Mouse (Mus musculus) heart, postnatal 0 days (tissue): ENCODE results near the gene Tmem218. TPM values are rescaled to one million over a fixed set of nuclear protein-coding genes. Genes with fewer than 3 reads are reported as not detected.

ENCODE experiments used
- ATAC-seq: fragments of 200-750 bp; cut with Nextera tagmentation; 2 replicates; pipeline ENCODE4 v1.8.0; 2017; ENCODE audit warnings: low read depth, moderate number of reproducible peaks, moderate library complexity; ENCODE audit not compliant: insufficient read depth
- DNase-seq: peaks from one replicate; pipeline ENCODE4 v3.0.0-alpha.2; 2016; ENCODE audit warnings: low spot score
- H3K27ac ChIP-seq: fragments of 300-500 bp; sonication (generic); 2 replicates; pipeline ENCODE4 v1.5.1; 2014; ENCODE audit warnings: low read depth, mild to moderate bottlenecking
- H3K27me3 ChIP-seq: fragments of 300-500 bp; sonication (generic); 2 replicates; pipeline ENCODE4 v1.6.1; 2014; ENCODE audit warnings: low read length, mixed read lengths; ENCODE audit not compliant: control insufficient read depth, insufficient read depth
- H3K36me3 ChIP-seq: fragments of 300-500 bp; sonication (generic); replicated peaks from 2 replicates; pipeline ENCODE4 v1.6.1; 2014; ENCODE audit warnings: low read length, mixed read lengths; ENCODE audit not compliant: control insufficient read depth, insufficient read depth
- H3K4me1 ChIP-seq: fragments of 300-500 bp; sonication (generic); 2 replicates; pipeline ENCODE4 v1.6.1; 2014; ENCODE audit warnings: antibody characterized with exemption; ENCODE audit not compliant: control insufficient read depth, insufficient read depth
- H3K4me2 ChIP-seq: fragments of 300-500 bp; sonication (generic); 2 replicates; pipeline ENCODE4 v1.6.1; 2014; ENCODE audit warnings: low read depth, mild to moderate bottlenecking, low read length, moderate library complexity
- H3K4me3 ChIP-seq: fragments of 300-500 bp; sonication (generic); 2 replicates; pipeline ENCODE4 v1.5.1; 2014; ENCODE audit warnings: low read depth, low read length
- H3K9ac ChIP-seq: fragments of 300-500 bp; sonication (generic); replicated peaks from 2 replicates; pipeline ENCODE4 v1.6.1; 2014; ENCODE audit warnings: low read depth, low read length, mixed read lengths
- H3K9me3 ChIP-seq: fragments of 300-500 bp; sonication (generic); replicated peaks from 2 replicates; pipeline ENCODE4 v1.6.1; 2016; ENCODE audit warnings: low read length; ENCODE audit not compliant: control insufficient read depth
- CTCF ChIP-seq: IDR thresholded peaks from 2 replicates; pipeline ENCODE4 v1.5.1; 2016; ENCODE audit warnings: antibody characterized with exemption, control low read depth, low read depth
- EP300 ChIP-seq: IDR thresholded peaks from 2 replicates; pipeline ENCODE4 v1.6.1; 2016; ENCODE audit warnings: antibody characterized with exemption, low read depth
- WGBS: fragments of 180-500 bp; shearing (Covaris S2); extraction: QIAGEN DNeasy Blood & Tissue Kit; methylation state at CpG from one replicate; pipeline ENCODE4 v1.1.7; 2014; 5-methylcytosine and 5-hydroxymethylcytosine counted together
- polyA plus RNA-seq: library from polyadenylated mRNA; unstranded; fragments of >200 nt; fragmentation: Nextera tagmentation; extraction: Ambion mirVana; gene quantifications from 2 replicates; pipeline ENCODE4 v1.2.1, GENCODE M21; 2015
- total RNA-seq: library from RNA; depleted of rRNA; stranded (reverse); fragments of >200 nt; gene quantifications from 2 replicates; pipeline ENCODE4 v1.2.3, GENCODE M21; 2014; ENCODE audit warnings: low replicate concordance; rRNA removed

Gene Tmem218
- total and polyA plus RNA-seq, 2 experiments from 2014 or later: 8.2 to 13.7 TPM

GRCm38 (mm10) chr9:37255149-37255888 is 47.3 kb downstream of the Tmem218 start, which contains the start of gene Slc37a2:
TSS of gene Slc37a2 (minus strand) at chr9:37255738.
- Histone ChIP-seq H3K27me3 (no peaks in the 10 kb centered on the region), H3K4me2 (peak within 1 kb of the TSS; percentile 92), H3K36me3 (no peaks in the 10 kb centered on the region), H3K4me3 (peak within 1 kb of the TSS; percentile 53), H3K9me3 (no peaks in the 10 kb centered on the region), H3K27ac (peak within 1 kb of the TSS; percentile 62; the same call in 1 of the 2 replicates), H3K4me1 (peaks cover 5% of the 10 kb centered on the region; the same call in 1 of the 2 replicates), H3K9ac (peak within 1 kb of the TSS; percentile 39; the same call in 1 of the 2 replicates)
- TF ChIP-seq CTCF (no peak), EP300 (no peak)
- WGBS: 2% methylated on average over 38 of the region's 38 CpGs
- peak; percentile 90 for ATAC-seq
- peak; percentile 64 for DNase-seq

GRCm38 (mm10) chr9:37255889-37256225 is 47.8 kb downstream of the Tmem218 start:
- peak overlapping the region; percentile 62; the same call in 1 of the 2 replicates for H3K27ac ChIP-seq
- ATAC-seq (peak; percentile 66; the same call in 1 of the 2 replicates), DNase-seq (peak; percentile 83)
- TF ChIP-seq CTCF (peak; percentile 80), EP300 (no peak)
- H3K4me1 ChIP-seq: peaks cover 5% of the 10 kb centered on the region; the same call in 1 of the 2 replicates
- 28% methylated on average over 7 of the region's 7 CpGs for WGBS
- peak overlapping the region; percentile 39; the same call in 1 of the 2 replicates for H3K9ac ChIP-seq
- no peaks in the 10 kb centered on the region for H3K36me3 ChIP-seq
- H3K27me3 ChIP-seq: no peaks in the 10 kb centered on the region
- H3K9me3 ChIP-seq: no peaks in the 10 kb centered on the region
- H3K4me3 ChIP-seq: peak overlapping the region; percentile 53
- H3K4me2 ChIP-seq: peak overlapping the region; percentile 92

- 85% methylated on average over 2 of the region's 2 CpGs for WGBS
- H3K27ac ChIP-seq: no peak overlapping the region
- no peaks in the 10 kb centered on the region for H3K9me3 ChIP-seq
- H3K36me3 ChIP-seq: no peaks in the 10 kb centered on the region
- H3K9ac ChIP-seq: no peak overlapping the region
- H3K4me1 ChIP-seq: no peaks in the 10 kb centered on the region
- no peak overlapping the region for H3K4me2 ChIP-seq
- ATAC-seq (no peak), DNase-seq (no peak)
- no peaks in the 10 kb centered on the region for H3K27me3 ChIP-seq
- no peak for TF ChIP-seq EP300
- no peak for TF ChIP-seq CTCF
- no peak overlapping the region for H3K4me3 ChIP-seq
Observed at GRCm38 (mm10) chr9:37266622-37267021, 58.6 kb downstream of the Tmem218 start.

Other genes with a start within 250 kb of the Tmem218 start
- 0.54 and 7.3 TPM in 2 replicates for gene Pknox2, start 60.8 kb upstream of the Tmem218 start, total RNA-seq
- 2.0 and 2.4 TPM in 2 replicates for gene Pknox2, start 60.8 kb upstream of the Tmem218 start, polyA plus RNA-seq
- 0.92 and 3.7 TPM in 2 replicates for gene Slc37a2, start 47.5 kb downstream of the Tmem218 start, total RNA-seq
- gene Slc37a2, start 47.5 kb downstream of the Tmem218 start, polyA plus RNA-seq: 1.2 and 1.4 TPM in 2 replicates
- gene Ccdc15, start 140.2 kb downstream of the Tmem218 start, total RNA-seq: 0.99 and 4.4 TPM in 2 replicates
- 2.5 and 2.7 TPM in 2 replicates for gene Ccdc15, start 140.2 kb downstream of the Tmem218 start, polyA plus RNA-seq
- gene Hepacam, start 159.1 kb downstream of the Tmem218 start, total RNA-seq: 0.04 TPM in 1 of 2 replicates, not detected in the other
- gene Hepacam, start 159.1 kb downstream of the Tmem218 start, polyA plus RNA-seq: 0.03 and 0.10 TPM in 2 replicates
- gene Robo4, start 193.7 kb downstream of the Tmem218 start, total RNA-seq: 29.5 and 44.2 TPM in 2 replicates
- gene Robo4, start 193.7 kb downstream of the Tmem218 start, polyA plus RNA-seq: 10.2 and 12.4 TPM in 2 replicates
- gene Robo3, start 225.0 kb downstream of the Tmem218 start, total RNA-seq: not detected in 2 replicates
- gene Robo3, start 225.0 kb downstream of the Tmem218 start, polyA plus RNA-seq: 0.12 and 0.18 TPM in 2 replicates